Mouse (Mus musculus): ENCODE data around the gene Uqcrc1. TPM values are rescaled to one million over a fixed set of nuclear protein-coding genes. Genes with fewer than 3 reads are reported as not detected.

Uqcrc1 gene
- polyA plus RNA-seq, 1 experiment from 2014 or later: 553 TPM

GRCm38 (mm10) chr9:108945608-108946007 is 9.2 kb downstream of the Uqcrc1 start:
- Histone ChIP-seq H3K4me2 (ENCODE audit: low read length) (no peak overlapping the region), H3K4me3 (ENCODE audit: low read length) (no peak overlapping the region), H3K4me1 (ENCODE audit: control insufficient read depth, insufficient read depth, low read depth, low read length) (no peaks in the 10 kb centered on the region), H3K9ac (ENCODE audit: low read depth, low read length) (no peak overlapping the region), H3K27me3 (replicated peaks; ENCODE audit: control insufficient read depth, insufficient read depth, low read length) (no peaks in the 10 kb centered on the region), H3K9me3 (ENCODE audit: control insufficient read depth, low read length) (no peaks in the 10 kb centered on the region), H3K36me3 (ENCODE audit: control insufficient read depth, insufficient read depth, low read length) (peaks cover 68% of the 10 kb centered on the region), H3K27ac (ENCODE audit: low read depth, low read length) (no peak overlapping the region)
- no peak for ATAC-seq
- 90% methylated on average over 5 of the region's 5 CpGs for WGBS

- ATAC-seq: no peak
- Histone ChIP-seq H3K4me2 (ENCODE audit: low read length) (no peak overlapping the region), H3K36me3 (ENCODE audit: control insufficient read depth, insufficient read depth, low read length) (peaks cover 48% of the 10 kb centered on the region), H3K9me3 (ENCODE audit: control insufficient read depth, low read length) (no peaks in the 10 kb centered on the region), H3K27me3 (replicated peaks; ENCODE audit: control insufficient read depth, insufficient read depth, low read length) (peaks cover 4% of the 10 kb centered on the region; the same call in 1 of the 2 replicates), H3K4me1 (ENCODE audit: control insufficient read depth, insufficient read depth, low read depth, low read length) (no peaks in the 10 kb centered on the region), H3K9ac (ENCODE audit: low read depth, low read length) (no peak overlapping the region), H3K27ac (ENCODE audit: low read depth, low read length) (no peak overlapping the region; the same call in 1 of the 2 replicates), H3K4me3 (ENCODE audit: low read length) (no peak overlapping the region)
- 84% methylated on average over 13 of the region's 13 CpGs for whole genome bisulfite sequencing
Observed at GRCm38 (mm10) chr9:108949231-108949966, 13.0 kb downstream of the Uqcrc1 start.

GRCm38 (mm10) chr9:108949967-108950728 is 13.7 kb downstream of the Uqcrc1 start:
- H3K27me3 ChIP-seq (replicated peaks; ENCODE audit: control insufficient read depth, insufficient read depth, low read length): peaks cover 4% of the 10 kb centered on the region; the same call in 1 of the 2 replicates
- peaks cover 41% of the 10 kb centered on the region for H3K36me3 ChIP-seq (ENCODE audit: control insufficient read depth, insufficient read depth, low read length)
- no peak for ATAC-seq
- H3K9ac ChIP-seq (ENCODE audit: low read depth, low read length): no peak overlapping the region
- H3K4me3 ChIP-seq (ENCODE audit: low read length): no peak overlapping the region
- H3K4me2 ChIP-seq (ENCODE audit: low read length): no peak overlapping the region
- no peaks in the 10 kb centered on the region for H3K9me3 ChIP-seq (ENCODE audit: control insufficient read depth, low read length)
- 89% methylated on average over 9 of the region's 9 CpGs for WGBS
- H3K27ac ChIP-seq (ENCODE audit: low read depth, low read length): no peak overlapping the region
- H3K4me1 ChIP-seq (ENCODE audit: control insufficient read depth, insufficient read depth, low read depth, low read length): no peaks in the 10 kb centered on the region

GRCm38 (mm10) chr9:108953081-108953636 is 16.7 kb downstream of the Uqcrc1 start, which contains the start of gene Col7a1:
Gene Col7a1 (plus strand): TSS chr9:108953586.
- Histone ChIP-seq H3K9ac (ENCODE audit: low read depth, low read length) (no peak within 1 kb of the TSS), H3K27ac (ENCODE audit: low read depth, low read length) (no peak within 1 kb of the TSS), H3K36me3 (ENCODE audit: control insufficient read depth, insufficient read depth, low read length) (peaks cover 23% of the 10 kb centered on the region), H3K4me2 (ENCODE audit: low read length) (no peak within 1 kb of the TSS), H3K9me3 (ENCODE audit: control insufficient read depth, low read length) (no peaks in the 10 kb centered on the region), H3K4me3 (ENCODE audit: low read length) (no peak within 1 kb of the TSS), H3K4me1 (ENCODE audit: control insufficient read depth, insufficient read depth, low read depth, low read length) (no peaks in the 10 kb centered on the region), H3K27me3 (replicated peaks; ENCODE audit: control insufficient read depth, insufficient read depth, low read length) (peaks cover 4% of the 10 kb centered on the region; the same call in 1 of the 2 replicates)
- WGBS: 7% methylated on average over 15 of the region's 15 CpGs
- ATAC-seq: no peak

- ATAC-seq: no peak
- Histone ChIP-seq H3K4me2 (ENCODE audit: low read length) (no peak overlapping the region), H3K4me1 (ENCODE audit: control insufficient read depth, insufficient read depth, low read depth, low read length) (no peaks in the 10 kb centered on the region), H3K9me3 (ENCODE audit: control insufficient read depth, low read length) (no peaks in the 10 kb centered on the region), H3K36me3 (ENCODE audit: control insufficient read depth, insufficient read depth, low read length) (peaks cover 2% of the 10 kb centered on the region), H3K27ac (ENCODE audit: low read depth, low read length) (no peak overlapping the region), H3K9ac (ENCODE audit: low read depth, low read length) (no peak overlapping the region), H3K4me3 (ENCODE audit: low read length) (no peak overlapping the region), H3K27me3 (replicated peaks; ENCODE audit: control insufficient read depth, insufficient read depth, low read length) (peaks cover 4% of the 10 kb centered on the region; the same call in 1 of the 2 replicates)
- WGBS: 83% methylated on average over 11 of the region's 11 CpGs
Observed at GRCm38 (mm10) chr9:108955241-108955640, 18.8 kb downstream of the Uqcrc1 start.

GRCm38 (mm10) chr9:108955846-108956245 is 19.4 kb downstream of the Uqcrc1 start:
- Histone ChIP-seq H3K27me3 (replicated peaks; ENCODE audit: control insufficient read depth, insufficient read depth, low read length) (peaks cover 4% of the 10 kb centered on the region; the same call in 1 of the 2 replicates), H3K4me1 (ENCODE audit: control insufficient read depth, insufficient read depth, low read depth, low read length) (no peaks in the 10 kb centered on the region), H3K9me3 (ENCODE audit: control insufficient read depth, low read length) (no peaks in the 10 kb centered on the region), H3K9ac (ENCODE audit: low read depth, low read length) (no peak overlapping the region), H3K4me2 (ENCODE audit: low read length) (no peak overlapping the region), H3K36me3 (ENCODE audit: control insufficient read depth, insufficient read depth, low read length) (no peaks in the 10 kb centered on the region), H3K4me3 (ENCODE audit: low read length) (no peak overlapping the region), H3K27ac (ENCODE audit: low read depth, low read length) (no peak overlapping the region)
- 84% methylated on average over 11 of the region's 11 CpGs for WGBS
- no peak for ATAC-seq

GRCm38 (mm10) chr9:108963577-108963976 is 27.1 kb downstream of the Uqcrc1 start:
- 88% methylated on average over 3 of the region's 3 CpGs for WGBS

GRCm38 (mm10) chr9:108964338-108964737 is 27.9 kb downstream of the Uqcrc1 start:
- WGBS: 85% methylated on average over 6 of the region's 6 CpGs
- no peaks in the 10 kb centered on the region for H3K4me1 ChIP-seq (ENCODE audit: control insufficient read depth, insufficient read depth, low read depth, low read length)
- no peak for ATAC-seq

More at GRCm38 (mm10) chr9:108963577-108963976, 27.1 kb downstream of the Uqcrc1 start:
- no peak overlapping the region for H3K4me3 ChIP-seq (ENCODE audit: low read length)
- H3K9ac ChIP-seq (ENCODE audit: low read depth, low read length): no peak overlapping the region
- no peak overlapping the region for H3K4me2 ChIP-seq (ENCODE audit: low read length)
- H3K27me3 ChIP-seq (replicated peaks; ENCODE audit: control insufficient read depth, insufficient read depth, low read length): no peaks in the 10 kb centered on the region
- no peak overlapping the region for H3K27ac ChIP-seq (ENCODE audit: low read depth, low read length)
- no peak for ATAC-seq
- no peaks in the 10 kb centered on the region for H3K9me3 ChIP-seq (ENCODE audit: control insufficient read depth, low read length)
- H3K36me3 ChIP-seq (ENCODE audit: control insufficient read depth, insufficient read depth, low read length): no peaks in the 10 kb centered on the region
- H3K4me1 ChIP-seq (ENCODE audit: control insufficient read depth, insufficient read depth, low read depth, low read length): no peaks in the 10 kb centered on the region

GRCm38 (mm10) chr9:108970623-108971022 is 34.2 kb downstream of the Uqcrc1 start:
- Histone ChIP-seq H3K9ac (ENCODE audit: low read depth, low read length) (no peak overlapping the region), H3K27ac (ENCODE audit: low read depth, low read length) (no peak overlapping the region), H3K4me3 (ENCODE audit: low read length) (no peak overlapping the region), H3K4me2 (ENCODE audit: low read length) (no peak overlapping the region), H3K4me1 (ENCODE audit: control insufficient read depth, insufficient read depth, low read depth, low read length) (no peaks in the 10 kb centered on the region), H3K27me3 (replicated peaks; ENCODE audit: control insufficient read depth, insufficient read depth, low read length) (no peaks in the 10 kb centered on the region), H3K9me3 (ENCODE audit: control insufficient read depth, low read length) (no peaks in the 10 kb centered on the region), H3K36me3 (ENCODE audit: control insufficient read depth, insufficient read depth, low read length) (no peaks in the 10 kb centered on the region)
- WGBS: 83% methylated on average over 8 of the region's 8 CpGs
- no peak for ATAC-seq

More at GRCm38 (mm10) chr9:108964338-108964737, 27.9 kb downstream of the Uqcrc1 start:
- Histone ChIP-seq H3K4me3 (ENCODE audit: low read length) (no peak overlapping the region), H3K27me3 (replicated peaks; ENCODE audit: control insufficient read depth, insufficient read depth, low read length) (no peaks in the 10 kb centered on the region), H3K4me2 (ENCODE audit: low read length) (no peak overlapping the region), H3K9me3 (ENCODE audit: control insufficient read depth, low read length) (no peaks in the 10 kb centered on the region), H3K36me3 (ENCODE audit: control insufficient read depth, insufficient read depth, low read length) (no peaks in the 10 kb centered on the region), H3K9ac (ENCODE audit: low read depth, low read length) (no peak overlapping the region), H3K27ac (ENCODE audit: low read depth, low read length) (no peak overlapping the region)

All from hindbrain, embryonic 16.5 days (tissue).